Mouse (Mus musculus) spleen, adult 2 months (tissue): ENCODE data around the gene Dlx5.

Experiments
- CTCF ChIP-seq: fragments of 200-500 bp; IDR thresholded peaks from 2 replicates; pipeline ENCODE4 v1.5.1; 2011; ENCODE audit warnings: mild to moderate bottlenecking, inconsistent platforms; ENCODE audit not compliant: insufficient read depth, insufficient read length, insufficient replicate concordance; ENCODE audit errors: extremely low read depth
- POLR2A ChIP-seq: fragments of 200-500 bp; IDR thresholded peaks from 2 replicates; pipeline ENCODE4 v1.6.1; 2011; ENCODE audit warnings: low read depth, low read length, inconsistent platforms

- no peak for TF ChIP-seq POLR2A
- no peak for TF ChIP-seq CTCF
Measured at GRCm38 (mm10) chr6:6931507-6931906, 49.6 kb upstream of the Dlx5 start.
